Mouse (Mus musculus): ENCODE data around the gene Dnhd1. TPM values are rescaled to one million over a fixed set of nuclear protein-coding genes. Genes with fewer than 3 reads are reported as not detected.

Gene Dnhd1
- total RNA-seq, 2 experiments from 2014 or later, result 0.95 to 4.7 TPM

Other genes with a start within 250 kb of the Dnhd1 start
- gene Cnga4, start 246.3 kb upstream of the Dnhd1 start, total RNA-seq (2015), result 0.25 TPM in 1 of 2 replicates, not detected in the other
- gene Cnga4, start 246.3 kb upstream of the Dnhd1 start, total RNA-seq (2017), result not detected in 2 replicates
- gene Cckbr, start 225.1 kb upstream of the Dnhd1 start, total RNA-seq (2015), result not detected in 2 replicates
- not detected in 2 replicates for gene Cckbr, start 225.1 kb upstream of the Dnhd1 start, total RNA-seq (2017)
- not detected in 2 replicates for gene Cavin3, start 168.5 kb upstream of the Dnhd1 start, total RNA-seq (2015)
- not detected in 2 replicates for gene Cavin3, start 168.5 kb upstream of the Dnhd1 start, total RNA-seq (2017)
- 25.8 and 26.1 TPM in 2 replicates for gene Smpd1, start 96.5 kb upstream of the Dnhd1 start, total RNA-seq (2015)
- 24.7 and 33.3 TPM in 2 replicates for gene Smpd1, start 96.5 kb upstream of the Dnhd1 start, total RNA-seq (2017)
- gene Apbb1, start 69.2 kb upstream of the Dnhd1 start, total RNA-seq (2015), result 1.6 and 1.9 TPM in 2 replicates
- gene Apbb1, start 69.2 kb upstream of the Dnhd1 start, total RNA-seq (2017), result 3.7 and 9.5 TPM in 2 replicates
- gene Hpx, start 50.7 kb upstream of the Dnhd1 start, total RNA-seq (2015), result not detected in 2 replicates
- 0.29 TPM in 1 of 2 replicates, not detected in the other for gene Hpx, start 50.7 kb upstream of the Dnhd1 start, total RNA-seq (2017)
- 14.8 and 19.7 TPM in 2 replicates for gene Trim3, start 17.3 kb upstream of the Dnhd1 start, total RNA-seq (2015)
- gene Trim3, start 17.3 kb upstream of the Dnhd1 start, total RNA-seq (2017), result 10.9 and 15.3 TPM in 2 replicates
- gene Timm10b, start 10.8 kb upstream of the Dnhd1 start, total RNA-seq (2015), result 77.3 and 105 TPM in 2 replicates
- gene Timm10b, start 10.8 kb upstream of the Dnhd1 start, total RNA-seq (2017), result 85.4 and 91.6 TPM in 2 replicates
- 6.9 and 12.0 TPM in 2 replicates for gene Arfip2, start 10.4 kb upstream of the Dnhd1 start, total RNA-seq (2015)
- gene Arfip2, start 10.4 kb upstream of the Dnhd1 start, total RNA-seq (2017), result 24.6 and 24.8 TPM in 2 replicates
- gene Gm45799, start 10.3 kb upstream of the Dnhd1 start, total RNA-seq (2015), result 6.7 and 18.0 TPM in 2 replicates
- 6.0 and 6.6 TPM in 2 replicates for gene Gm45799, start 10.3 kb upstream of the Dnhd1 start, total RNA-seq (2017)
- gene Ilk, start 85.8 kb downstream of the Dnhd1 start, total RNA-seq (2015), result 259 and 268 TPM in 2 replicates
- gene Ilk, start 85.8 kb downstream of the Dnhd1 start, total RNA-seq (2017), result 180 and 183 TPM in 2 replicates
- 12.3 and 15.8 TPM in 2 replicates for gene Rrp8, start 86.6 kb downstream of the Dnhd1 start, total RNA-seq (2015)
- 17.4 and 21.0 TPM in 2 replicates for gene Rrp8, start 86.6 kb downstream of the Dnhd1 start, total RNA-seq (2017)
- 259 and 284 TPM in 2 replicates for gene Taf10, start 93.5 kb downstream of the Dnhd1 start, total RNA-seq (2015)
- 129 and 148 TPM in 2 replicates for gene Taf10, start 93.5 kb downstream of the Dnhd1 start, total RNA-seq (2017)
- 69.7 and 71.5 TPM in 2 replicates for gene Tpp1, start 101.4 kb downstream of the Dnhd1 start, total RNA-seq (2015)
- gene Tpp1, start 101.4 kb downstream of the Dnhd1 start, total RNA-seq (2017), result 21.7 and 29.0 TPM in 2 replicates
- gene Dchs1, start 136.8 kb downstream of the Dnhd1 start, total RNA-seq (2015), result 0.07 TPM in 2 replicates
- gene Dchs1, start 136.8 kb downstream of the Dnhd1 start, total RNA-seq (2017), result 0.04 TPM in 1 of 2 replicates, not detected in the other
- 74.5 and 84.2 TPM in 2 replicates for gene Mrpl17, start 160.3 kb downstream of the Dnhd1 start, total RNA-seq (2015)
- gene Mrpl17, start 160.3 kb downstream of the Dnhd1 start, total RNA-seq (2017), result 37.8 and 40.1 TPM in 2 replicates